Mouse (Mus musculus) retina, postnatal 1 day (tissue): ENCODE data around the gene Trpm1.
A peak's percentile ranks its signal among the peaks of the same experiment; 100 is the strongest.

Experiments used
- DNase-seq: peaks from one replicate; pipeline ENCODE4 v3.0.0-alpha.2; 2012

Trpm1 gene

DNA sequence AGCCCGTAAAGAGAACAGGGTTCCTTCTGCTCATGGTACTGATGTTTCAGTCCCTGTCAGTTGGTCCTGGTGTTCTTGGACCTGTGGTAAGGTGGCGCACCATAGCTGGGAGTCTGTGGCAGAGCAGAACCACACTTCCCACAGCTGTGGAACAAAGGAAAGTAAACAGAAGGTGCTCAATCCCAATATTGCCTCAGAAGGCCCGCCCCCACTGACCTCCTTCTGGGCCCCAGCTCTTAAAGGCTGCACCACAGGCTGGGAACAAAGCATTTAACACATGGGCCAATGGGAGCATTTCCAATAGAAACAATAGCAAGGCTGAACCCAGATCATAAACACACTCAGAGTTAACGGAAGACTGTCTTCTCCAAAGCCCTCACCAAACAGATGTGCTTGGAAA is 82.9 kb downstream of the Trpm1 start:
- peak; percentile 35 for DNase-seq

- no peak for DNase-seq
These were observed 84.1 kb downstream of the Trpm1 start for GRCm38 (mm10) chr7:64237747-64238146.

DNA sequence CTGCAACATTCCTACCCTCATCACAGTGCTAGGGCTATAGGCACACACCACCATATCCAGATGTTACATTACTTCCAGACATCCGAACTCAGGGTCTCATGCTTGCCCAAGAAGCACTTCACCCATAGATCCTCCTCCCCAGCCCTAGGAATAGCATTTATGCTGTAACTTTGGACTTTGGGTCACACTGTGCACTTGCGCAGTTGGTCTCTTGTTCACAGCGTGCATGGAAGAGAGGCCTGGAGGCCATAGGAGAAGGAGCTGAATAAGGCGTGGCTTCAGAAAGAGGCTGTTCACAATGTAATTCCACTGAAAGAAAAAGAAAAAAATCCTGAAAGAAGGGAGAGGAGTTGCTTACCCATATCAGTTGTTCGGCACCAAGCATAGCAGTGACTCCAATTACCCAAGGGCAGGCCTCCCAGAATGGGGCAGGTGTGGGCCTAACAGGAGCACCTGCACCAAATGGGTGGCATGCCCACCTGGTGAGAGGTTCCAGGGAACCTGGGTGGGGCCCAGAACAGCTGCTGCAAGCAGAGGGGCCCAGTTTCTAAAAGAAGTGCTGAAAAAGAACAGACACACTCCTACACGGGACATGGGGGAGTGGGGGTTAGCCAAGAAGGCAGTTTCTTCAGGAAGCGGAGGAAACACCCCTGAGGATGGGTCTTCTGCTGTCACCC is 84.9 kb downstream of the Trpm1 start:
- no peak for DNase-seq

GRCm38 (mm10) chr7:64239138-64239805 is 85.6 kb downstream of the Trpm1 start:
- no peak for DNase-seq

DNA sequence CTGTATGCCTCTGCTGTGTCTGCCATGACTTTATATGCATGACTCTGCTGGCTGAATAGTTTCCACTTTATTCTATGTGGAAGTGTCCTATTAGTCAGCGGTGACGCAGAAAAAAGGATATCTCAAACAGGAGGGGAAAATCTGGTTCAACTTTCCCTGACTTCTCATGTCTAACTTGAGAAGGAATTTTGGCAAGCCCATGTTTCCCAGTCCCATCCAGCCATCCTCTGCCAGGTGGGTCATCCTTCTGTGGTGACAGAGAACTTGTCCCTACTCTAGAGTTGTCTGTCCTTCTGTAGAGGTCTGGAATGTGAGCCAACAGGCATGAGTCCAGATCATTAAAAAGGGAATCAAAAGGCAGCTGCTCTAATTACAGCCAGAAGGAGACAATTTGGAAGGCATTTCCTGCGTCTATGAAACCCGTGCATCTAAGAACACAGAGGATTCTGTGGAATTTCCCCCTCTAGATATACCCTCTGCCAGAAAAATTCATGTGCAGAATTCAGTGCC is 86.2 kb downstream of the Trpm1 start:
- DNase-seq: no peak

DNA sequence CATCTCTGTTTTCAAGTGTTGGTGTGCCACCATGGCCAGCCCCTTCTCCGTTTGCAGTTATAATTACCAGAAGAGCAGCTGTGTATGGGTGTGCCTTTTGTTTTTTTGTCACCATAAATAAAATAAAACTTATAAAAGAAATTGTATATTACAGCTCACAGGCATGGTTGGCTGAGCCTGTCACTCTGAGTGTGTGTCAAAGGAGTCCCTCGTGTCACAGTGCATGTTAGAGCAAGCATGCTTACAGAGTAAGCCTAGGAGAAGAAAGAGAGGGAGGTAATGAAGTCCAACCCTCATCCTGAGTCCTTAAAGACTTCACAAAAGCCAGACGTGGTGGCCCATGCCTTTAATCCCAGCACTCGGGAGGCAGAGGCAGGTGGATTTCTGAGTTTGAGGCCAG is 88.8 kb downstream of the Trpm1 start:
- DNase-seq: peak; percentile 58

DNA sequence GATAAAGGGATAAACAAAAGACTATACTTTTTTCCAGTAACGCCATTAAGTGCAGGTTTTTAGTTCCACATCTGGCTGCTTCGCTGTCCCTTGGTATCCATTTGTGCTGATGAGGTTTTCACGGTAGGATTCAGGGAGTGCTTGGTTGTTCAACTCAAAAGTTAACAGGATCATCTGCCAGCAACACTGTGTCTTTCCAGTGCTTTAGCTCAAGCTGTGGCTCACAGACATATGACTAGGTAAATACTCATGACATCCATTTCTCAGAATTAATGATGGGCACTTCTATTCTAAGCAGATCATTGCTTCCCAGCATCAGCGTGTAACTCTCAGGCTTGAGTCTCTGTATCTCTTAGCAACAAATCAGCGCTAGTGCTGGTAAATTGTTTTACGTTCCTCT is 90.7 kb downstream of the Trpm1 start:
- no peak for DNase-seq

DNA sequence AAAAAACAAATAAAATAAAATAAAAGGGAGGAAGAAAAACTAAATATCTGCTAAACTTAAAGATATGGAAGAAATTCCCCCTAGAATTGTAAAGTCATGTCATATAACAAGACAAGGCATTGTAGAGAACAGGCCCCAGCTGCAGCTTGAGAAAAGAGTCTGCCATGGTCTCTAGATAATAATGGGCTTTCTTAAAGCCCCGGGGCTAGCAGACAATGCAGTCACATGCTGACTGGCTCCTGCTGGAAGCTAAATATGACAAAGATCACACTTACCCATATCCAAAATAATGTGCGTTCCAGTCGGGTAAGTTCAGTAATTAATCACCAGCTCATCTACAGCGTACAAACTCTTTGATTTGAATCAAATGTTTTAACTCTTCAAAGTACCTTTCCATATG is 93.1 kb downstream of the Trpm1 start:
- no peak for DNase-seq

DNA sequence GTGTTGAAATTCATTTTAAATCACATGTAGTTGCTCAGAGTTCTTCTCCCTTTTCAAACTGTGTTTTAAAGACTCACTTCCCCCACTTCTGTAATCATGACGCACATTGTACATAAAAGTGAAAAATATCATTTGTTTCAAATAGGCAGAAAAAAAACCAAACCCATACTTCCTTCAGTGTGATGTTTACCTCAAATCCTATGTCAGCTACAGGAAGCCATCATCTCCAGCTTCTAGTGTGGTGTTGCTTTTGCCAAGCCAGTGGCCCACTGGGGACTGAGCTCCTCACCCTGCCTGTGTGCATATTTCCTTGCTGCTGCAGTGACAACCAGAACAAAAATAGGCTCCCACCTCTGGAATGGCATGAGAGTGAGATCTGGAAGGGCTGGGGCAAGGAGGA is 94.7 kb downstream of the Trpm1 start:
- no peak for DNase-seq

DNA sequence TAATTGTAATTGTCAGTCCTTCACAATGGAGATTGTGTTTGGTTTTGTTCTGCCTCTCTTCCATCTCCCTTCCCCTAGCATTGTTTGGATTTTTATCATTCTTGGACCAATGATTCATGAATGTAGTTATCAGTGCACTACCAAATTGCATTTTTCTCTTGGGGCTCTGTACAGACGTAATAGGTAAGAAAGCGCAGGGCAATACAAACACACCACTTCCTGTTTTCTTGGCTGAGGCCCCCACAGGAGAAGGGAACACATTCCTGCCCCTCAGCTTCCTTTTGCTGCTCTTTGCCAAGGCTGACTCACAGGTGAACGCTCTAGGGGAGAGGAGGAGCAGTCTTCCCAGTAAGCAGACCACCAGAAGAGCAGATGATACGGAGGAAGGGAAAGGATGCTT is 96.1 kb downstream of the Trpm1 start:
- no peak for DNase-seq

- DNase-seq: no peak
These were observed 96.8 kb downstream of the Trpm1 start for GRCm38 (mm10) chr7:64250417-64250816.

GRCm38 (mm10) chr7:64253736-64254135 is 100.1 kb downstream of the Trpm1 start:
- DNase-seq: no peak

DNA sequence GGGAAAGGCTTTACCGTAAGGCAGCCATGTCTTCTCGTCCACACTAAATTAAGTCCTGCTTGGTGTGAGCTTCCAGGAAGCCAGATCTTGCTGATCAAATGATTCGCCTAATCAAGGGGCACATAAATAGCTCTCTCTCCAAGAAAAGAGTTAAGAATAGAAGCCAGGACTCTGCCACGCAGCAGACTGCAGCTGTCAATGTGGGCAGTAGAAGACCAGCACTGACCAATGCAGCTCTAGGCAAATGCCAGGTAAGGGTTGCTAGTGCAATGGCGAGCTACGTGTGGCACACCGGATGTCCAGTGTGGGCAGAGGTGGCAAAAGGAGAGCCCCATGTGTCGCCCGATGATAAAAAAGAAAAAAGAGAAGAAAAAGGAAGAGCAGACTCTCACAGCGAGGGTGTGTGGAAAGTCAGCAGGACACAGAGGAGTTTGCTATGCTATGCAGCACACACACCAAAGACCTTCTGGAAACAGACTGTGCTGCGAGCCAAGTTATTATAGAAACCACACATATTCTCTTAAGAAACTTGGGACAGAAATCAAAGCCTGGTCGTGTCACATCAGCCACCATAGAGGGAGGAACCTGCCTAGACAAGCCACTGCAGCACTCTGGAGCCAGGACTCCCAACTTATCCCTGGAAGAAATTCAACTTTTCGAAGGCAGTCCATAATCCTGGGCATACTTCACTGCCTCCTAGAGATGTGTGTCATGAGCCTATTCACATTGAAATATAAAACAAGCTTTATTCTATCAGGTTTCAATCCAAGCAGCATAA is 112.1 kb downstream of the Trpm1 start:
- DNase-seq: no peak

GRCm38 (mm10) chr7:64266587-64266986 is 113.0 kb downstream of the Trpm1 start:
- DNase-seq: no peak

- DNase-seq: peak; percentile 55
These were observed 118.3 kb downstream of the Trpm1 start for GRCm38 (mm10) chr7:64271926-64272325.

DNA sequence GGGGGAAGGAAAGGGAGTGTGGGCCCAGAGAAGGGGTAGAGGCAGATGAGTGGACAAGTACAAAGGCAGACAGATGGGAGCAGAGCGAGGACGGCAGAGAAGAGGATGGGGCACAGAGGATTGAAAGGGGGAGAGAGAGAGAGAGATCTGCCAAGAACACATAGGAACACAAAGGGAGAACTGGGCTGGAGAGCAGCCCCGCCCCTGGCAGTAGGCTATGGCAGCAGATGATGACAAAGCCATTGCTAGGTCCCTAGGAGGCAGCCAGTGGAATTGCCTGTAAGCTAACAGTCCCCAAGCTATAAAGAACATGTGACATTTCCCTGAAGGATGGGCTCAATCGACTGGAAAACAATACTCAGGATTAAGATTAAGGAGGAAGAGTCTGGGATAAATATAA is 121.9 kb downstream of the Trpm1 start:
- DNase-seq: peak; percentile 18

GRCm38 (mm10) chr7:64276921-64277320 is 123.3 kb downstream of the Trpm1 start:
- DNase-seq: no peak

DNA sequence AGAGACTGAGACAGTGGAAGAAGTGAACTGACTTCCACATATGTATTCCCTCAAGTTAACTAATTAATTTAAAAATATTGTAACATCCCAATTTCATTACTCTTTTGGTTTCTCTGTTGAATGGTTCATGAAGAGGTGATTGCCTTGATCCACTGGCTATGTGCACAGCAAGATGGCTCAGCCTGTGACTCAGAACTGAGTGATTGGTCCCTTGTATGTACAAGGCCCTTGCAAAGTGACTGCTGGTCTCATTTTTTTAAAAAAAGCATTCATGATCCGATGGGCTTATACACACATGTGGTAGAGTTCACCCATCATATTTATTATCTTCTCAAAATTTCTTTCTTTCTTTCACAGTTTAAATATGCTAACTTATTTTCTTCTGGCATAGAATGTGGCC is 124.9 kb downstream of the Trpm1 start:
- DNase-seq: no peak

DNA sequence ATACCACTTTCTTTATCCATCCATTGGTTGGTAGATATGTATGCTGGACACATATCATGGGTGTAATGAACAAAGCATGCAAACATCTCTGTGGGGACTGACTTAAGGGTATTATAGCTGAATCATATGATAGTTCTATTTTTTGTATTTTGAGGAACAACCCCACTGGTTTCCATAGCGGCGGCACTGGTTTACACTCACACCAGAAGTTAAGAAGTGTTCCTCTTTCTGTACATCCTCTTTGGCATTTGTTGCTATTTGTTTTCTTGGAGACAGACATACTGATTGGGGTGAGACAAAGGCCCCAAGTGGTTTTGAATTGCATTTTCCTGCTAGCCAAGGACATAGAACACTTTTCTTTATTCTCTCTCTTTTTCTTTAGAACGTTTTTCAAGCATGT is 125.9 kb downstream of the Trpm1 start:
- no peak for DNase-seq

- DNase-seq: no peak
These were observed 132.9 kb downstream of the Trpm1 start for GRCm38 (mm10) chr7:64286566-64286965.

DNA sequence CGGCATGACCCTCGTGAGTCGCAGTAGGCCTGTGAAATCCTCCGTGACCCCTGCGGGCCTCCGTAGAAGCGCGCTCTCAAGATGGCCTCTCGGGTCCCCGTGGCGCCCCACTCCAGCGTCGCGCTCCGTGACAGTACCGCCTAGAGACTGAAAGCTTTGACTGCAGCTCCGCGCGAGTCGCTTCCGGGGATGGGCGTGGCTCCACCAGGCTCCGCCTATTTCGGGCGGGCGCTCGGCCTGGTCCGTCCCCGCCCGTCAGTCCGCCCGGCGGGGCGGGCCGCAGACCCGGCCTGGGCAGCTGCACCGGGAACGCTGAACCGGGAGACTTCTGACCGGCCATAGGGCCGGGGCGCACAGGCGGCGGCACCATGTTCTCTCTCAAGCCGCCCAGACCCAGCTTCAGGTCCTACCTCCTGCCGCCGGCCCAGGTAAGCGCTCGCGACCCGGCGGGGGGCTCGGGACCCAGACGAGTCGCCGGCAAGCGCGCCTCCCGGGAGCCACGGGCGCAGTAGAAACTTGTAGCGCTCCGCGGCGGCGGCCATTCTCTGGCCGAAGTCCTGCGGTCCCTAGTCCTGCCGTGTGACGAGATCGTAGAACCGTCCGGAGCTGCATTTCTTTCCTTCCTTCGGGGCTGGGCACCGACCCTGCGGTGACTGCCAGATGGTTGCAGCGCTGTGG is 133.9 kb downstream of the Trpm1 start, which contains the start of gene Mtmr10:
Mtmr10 (plus strand) TSS at position 240 of the 678 bp plus-strand sequence.
- peak; percentile 99 for DNase-seq

GRCm38 (mm10) chr7:64289416-64289815 is 135.8 kb downstream of the Trpm1 start:
- DNase-seq: no peak

DNA sequence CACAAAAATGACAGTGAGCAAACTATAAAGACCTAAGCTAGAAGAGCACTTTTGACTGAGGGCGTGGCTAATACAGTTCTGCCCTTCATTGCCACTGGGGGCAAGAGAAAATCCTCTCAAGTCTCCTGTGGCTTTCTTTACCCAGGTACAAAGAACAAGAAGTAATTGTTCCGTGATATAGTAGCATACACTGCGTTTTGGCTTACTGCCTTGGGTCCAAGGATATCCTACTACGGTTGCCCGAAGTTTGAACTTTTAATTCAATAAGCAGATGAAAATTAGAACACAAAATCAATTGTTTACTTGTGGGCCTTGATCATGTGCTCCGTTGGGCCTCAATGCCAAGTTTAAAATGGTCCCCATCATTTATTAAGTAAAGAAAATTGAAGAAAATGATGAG is 136.8 kb downstream of the Trpm1 start:
- no peak for DNase-seq
